Mouse (Mus musculus) lung, postnatal 0 days (tissue): Measurements from ENCODE around the gene Pik3cd. TPM values are rescaled to one million over a fixed set of nuclear protein-coding genes. Genes with fewer than 3 reads are reported as not detected.

Experiments
- ATAC-seq: fragments of 200-750 bp; cut with Nextera tagmentation; 2 replicates; pipeline ENCODE4 v1.8.0; 2017; ENCODE audit warnings: moderate library complexity
- DNase-seq: peaks from one replicate; pipeline ENCODE4 v3.0.0-alpha.2; 2016; ENCODE audit warnings: low spot score
- H3K27ac ChIP-seq: fragments of 300-500 bp; sonication (generic); 2 replicates; pipeline ENCODE4 v1.5.1; 2014; ENCODE audit warnings: antibody characterized with exemption, mild to moderate bottlenecking, low read length, mixed read lengths
- H3K27me3 ChIP-seq: fragments of 300-500 bp; sonication (generic); replicated peaks from 2 replicates; pipeline ENCODE4 v1.6.1; 2014; ENCODE audit warnings: low read length, mixed read lengths; ENCODE audit not compliant: insufficient read depth
- H3K36me3 ChIP-seq: fragments of 300-500 bp; sonication (generic); 2 replicates; pipeline ENCODE4 v1.6.1; 2014; ENCODE audit warnings: low read length, mixed read lengths; ENCODE audit not compliant: insufficient read depth
- H3K4me1 ChIP-seq: fragments of 300-500 bp; sonication (generic); 2 replicates; pipeline ENCODE4 v1.6.1; 2014; ENCODE audit warnings: antibody characterized with exemption, low read depth, low read length, mixed read lengths; ENCODE audit not compliant: insufficient read depth
- H3K4me2 ChIP-seq: fragments of 300-500 bp; sonication (generic); replicated peaks from 2 replicates; pipeline ENCODE4 v1.6.1; 2014; ENCODE audit warnings: low read depth, mild to moderate bottlenecking, low read length, moderate library complexity, mixed read lengths
- H3K4me3 ChIP-seq: fragments of 300-500 bp; sonication (generic); 2 replicates; pipeline ENCODE4 v1.5.1; 2014; ENCODE audit warnings: low read depth, low read length
- H3K9ac ChIP-seq: fragments of 300-500 bp; sonication (generic); replicated peaks from 2 replicates; pipeline ENCODE4 v1.6.1; 2014; ENCODE audit warnings: low read depth, mild to moderate bottlenecking
- H3K9me3 ChIP-seq: fragments of 300-500 bp; sonication (generic); 2 replicates; pipeline ENCODE4 v1.6.1; 2016; ENCODE audit warnings: low read length, mixed read lengths
- CTCF ChIP-seq: IDR thresholded peaks from 2 replicates; pipeline ENCODE4 v1.5.1; 2016; ENCODE audit warnings: antibody characterized with exemption, mild to moderate bottlenecking
- EP300 ChIP-seq: IDR thresholded peaks from 2 replicates; pipeline ENCODE4 v1.6.1; 2016; ENCODE audit warnings: antibody characterized with exemption, mild to moderate bottlenecking, control low read depth
- WGBS: fragments of 180-500 bp; shearing (Covaris S2); extraction: QIAGEN DNeasy Blood & Tissue Kit; methylation state at CpG from one replicate; pipeline ENCODE4 v1.1.7; 2014; 5-methylcytosine and 5-hydroxymethylcytosine counted together
- polyA plus RNA-seq: library from polyadenylated mRNA; unstranded; fragments of >200 nt; fragmentation: Nextera tagmentation; extraction: Ambion mirVana; gene quantifications from 2 replicates; pipeline ENCODE4 v1.2.1, GENCODE M21; 2015

Gene Pik3cd
- polyA plus RNA-seq, 1 experiment from 2014 or later, result 4.0 TPM

GRCm38 (mm10) chr4:149725661-149726350 is 23.4 kb upstream of the Pik3cd start:
- peak; percentile 42; the same call in 1 of the 2 replicates for ATAC-seq
- Histone ChIP-seq H3K9me3 (no peaks in the 10 kb centered on the region), H3K9ac (no peak overlapping the region), H3K4me3 (no peak overlapping the region), H3K4me2 (no peak overlapping the region), H3K4me1 (no peaks in the 10 kb centered on the region), H3K36me3 (no peaks in the 10 kb centered on the region; the same call in 1 of the 2 replicates), H3K27ac (no peak overlapping the region), H3K27me3 (no peaks in the 10 kb centered on the region)
- 57% methylated on average over 15 of the region's 15 CpGs for WGBS
- DNase-seq, result peak; percentile 67
- TF ChIP-seq EP300, result no peak
- TF ChIP-seq CTCF, result peak; percentile 79

DNA sequence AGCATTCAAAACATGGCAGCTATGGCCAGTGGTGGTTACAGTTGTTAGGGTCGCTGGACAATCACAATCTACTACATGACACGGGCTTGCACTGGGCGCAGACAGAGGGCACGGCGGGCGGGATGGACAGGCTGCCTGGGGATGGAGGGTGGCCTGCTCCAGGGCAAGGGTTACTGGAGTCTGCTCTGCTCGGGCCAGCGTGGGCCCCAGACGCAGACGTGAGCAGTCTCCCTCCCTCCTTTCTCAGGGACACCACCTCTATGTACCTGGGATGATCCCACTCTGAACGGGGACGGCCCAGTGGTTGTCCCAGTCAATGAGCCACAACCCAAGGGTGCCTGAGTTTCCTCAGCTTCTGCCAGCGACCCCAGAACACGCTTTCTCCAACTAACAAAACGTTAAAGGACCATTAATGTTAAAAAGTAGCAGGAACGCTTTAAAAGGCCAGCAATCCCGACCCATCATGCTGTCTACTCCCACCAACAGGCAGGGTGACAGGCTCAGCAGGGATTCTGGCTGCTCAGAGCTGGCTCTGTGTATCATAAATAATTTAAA is 22.6 kb upstream of the Pik3cd start:
- ATAC-seq, result no peak
- Histone ChIP-seq H3K27ac (no peak overlapping the region), H3K9ac (no peak overlapping the region), H3K36me3 (no peaks in the 10 kb centered on the region; the same call in none of the 2 replicates), H3K27me3 (no peaks in the 10 kb centered on the region), H3K9me3 (no peaks in the 10 kb centered on the region), H3K4me1 (no peaks in the 10 kb centered on the region), H3K4me3 (no peak overlapping the region), H3K4me2 (no peak overlapping the region)
- no peak for TF ChIP-seq CTCF
- no peak for TF ChIP-seq EP300
- 91% methylated on average over 17 of the region's 17 CpGs for WGBS
- no peak for DNase-seq

- WGBS, result 80% methylated on average over 17 of the region's 17 CpGs
These were observed 21.7 kb upstream of the Pik3cd start for GRCm38 (mm10) chr4:149723855-149724731.

DNA sequence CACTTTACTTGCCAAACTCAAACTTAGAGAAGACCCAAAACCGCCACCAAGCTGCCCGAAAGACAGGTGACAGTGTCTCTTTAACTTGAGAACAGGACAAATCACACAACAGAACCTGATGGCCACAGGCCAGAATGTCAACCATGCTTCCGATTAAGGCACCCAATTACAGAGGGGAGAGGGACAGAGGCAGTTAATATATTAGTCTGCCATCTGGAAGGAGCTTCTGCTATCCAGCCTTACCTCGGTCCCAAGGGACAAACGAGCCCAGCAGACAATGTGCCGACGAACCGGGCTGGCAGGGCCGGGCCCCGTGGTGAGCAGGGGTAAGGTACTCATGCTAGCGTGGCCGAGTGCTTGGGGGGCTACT is 20.6 kb upstream of the Pik3cd start:
- no peaks in the 10 kb centered on the region for H3K9me3 ChIP-seq
- H3K9ac ChIP-seq, result no peak overlapping the region
- no peak for DNase-seq
- H3K4me3 ChIP-seq, result no peak overlapping the region
- peaks cover 6% of the 10 kb centered on the region for H3K36me3 ChIP-seq
- no peaks in the 10 kb centered on the region for H3K27me3 ChIP-seq
- H3K4me1 ChIP-seq, result no peaks in the 10 kb centered on the region
- H3K4me2 ChIP-seq, result no peak overlapping the region
- no peak overlapping the region for H3K27ac ChIP-seq
- no peak for ATAC-seq
- TF ChIP-seq EP300 (no peak), CTCF (no peak)
- 95% methylated on average over 12 of the region's 12 CpGs for WGBS

More at GRCm38 (mm10) chr4:149723855-149724731, 21.7 kb upstream of the Pik3cd start:
- H3K36me3 ChIP-seq, result no peaks in the 10 kb centered on the region; the same call in none of the 2 replicates
- no peaks in the 10 kb centered on the region for H3K27me3 ChIP-seq
- no peaks in the 10 kb centered on the region for H3K4me1 ChIP-seq
- H3K4me2 ChIP-seq, result no peak overlapping the region
- ATAC-seq (peak; percentile 59), DNase-seq (peak; percentile 66)
- no peak overlapping the region for H3K9ac ChIP-seq
- no peak overlapping the region for H3K27ac ChIP-seq
- H3K4me3 ChIP-seq, result no peak overlapping the region
- peak; percentile 79 for TF ChIP-seq CTCF
- no peak for TF ChIP-seq EP300
- no peaks in the 10 kb centered on the region for H3K9me3 ChIP-seq

DNA sequence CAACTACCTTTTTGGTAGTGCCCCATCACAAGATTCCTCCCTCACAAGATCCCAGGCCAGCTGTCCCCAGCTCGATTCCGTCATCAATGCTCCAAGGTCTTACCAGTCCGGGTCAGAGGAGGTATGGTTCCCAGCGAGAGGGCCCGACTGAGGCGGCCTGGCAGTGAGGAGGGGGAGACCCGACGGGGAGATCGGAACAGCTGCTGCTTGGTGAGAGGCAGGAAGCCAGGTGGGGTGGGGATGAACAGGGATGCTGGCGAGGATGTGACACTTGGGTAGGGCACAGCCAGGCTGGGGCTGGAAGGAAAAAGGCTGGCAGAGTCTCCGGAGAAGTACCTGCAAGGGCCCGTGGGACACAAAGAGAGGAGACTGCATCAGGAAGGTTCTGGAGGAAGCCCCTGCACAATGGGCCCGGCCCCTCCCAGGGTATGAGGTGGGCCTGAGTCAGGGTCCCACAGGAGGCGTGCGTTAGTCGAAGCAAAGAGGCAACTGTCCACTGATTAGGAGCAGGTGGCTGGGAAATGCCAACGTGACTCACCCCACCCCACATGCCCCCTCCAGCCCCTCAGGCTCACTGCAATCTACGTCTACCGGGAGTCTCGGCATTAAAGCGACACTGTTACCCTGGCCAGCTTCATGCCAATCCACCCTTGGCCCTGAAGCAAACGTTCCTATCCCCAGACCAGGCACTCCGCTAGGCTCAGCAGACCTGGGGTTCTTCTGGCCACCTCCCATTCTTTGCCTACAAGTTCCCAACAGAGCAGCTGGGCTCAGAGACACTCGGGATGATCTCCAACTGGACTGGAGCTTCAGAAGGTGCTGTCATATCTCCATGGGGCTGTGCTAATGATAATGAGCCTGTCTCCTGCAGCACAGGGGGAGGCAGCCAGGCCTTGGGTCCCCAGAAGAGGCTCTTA is 20.0 kb upstream of the Pik3cd start:
- Histone ChIP-seq H3K4me2 (no peak overlapping the region), H3K9me3 (no peaks in the 10 kb centered on the region), H3K9ac (no peak overlapping the region), H3K27me3 (no peaks in the 10 kb centered on the region), H3K27ac (no peak overlapping the region), H3K4me3 (no peak overlapping the region), H3K36me3 (peaks cover 6% of the 10 kb centered on the region), H3K4me1 (no peaks in the 10 kb centered on the region)
- TF ChIP-seq EP300, result no peak
- TF ChIP-seq CTCF, result no peak
- 90% methylated on average over 24 of the region's 24 CpGs for WGBS
- DNase-seq (no peak), ATAC-seq (no peak)
